Mouse (Mus musculus) heart, embryonic 14.5 days (tissue): Measurements from ENCODE around the gene Gpat3. TPM values are rescaled to one million over a fixed set of nuclear protein-coding genes. Genes with fewer than 3 reads are reported as not detected.
A peak's percentile ranks its signal among the peaks of the same experiment; 100 is the strongest.

Experiments used
- ATAC-seq: fragments of 200-750 bp; cut with Nextera tagmentation; 2 replicates; pipeline ENCODE4 v1.8.0; 2017; ENCODE audit warnings: low read depth, moderate TSS enrichment; ENCODE audit not compliant: insufficient number of reproducible peaks, insufficient read depth, low FRiP score
- H3K27ac ChIP-seq, 2 experiments: fragments of 200-500 bp in 1 of 2; fragments of 300-500 bp in 1 of 2; sonication (generic) in 1 of 2; replicated peaks in 1 of 2; 2 replicates each; pipeline ENCODE4 v1.5.1; 2012 to 2014; ENCODE audit warnings: low read depth in 2 of 2, low read length in 2 of 2, control low read depth in 1 of 2, mild to moderate bottlenecking in 1 of 2, mixed read lengths in 1 of 2; ENCODE audit not compliant: control insufficient read depth in 1 of 2, insufficient read depth in 1 of 2
- H3K27me3 ChIP-seq: fragments of 300-500 bp; sonication (generic); 2 replicates; pipeline ENCODE4 v1.6.1; 2014; ENCODE audit warnings: mild to moderate bottlenecking, low read length, control low read depth; ENCODE audit not compliant: control insufficient read depth, insufficient read depth
- H3K36me3 ChIP-seq: fragments of 300-500 bp; sonication (generic); 2 replicates; pipeline ENCODE4 v1.6.1; 2014; ENCODE audit warnings: mild to moderate bottlenecking, control low read depth, low read length, mixed read lengths; ENCODE audit not compliant: control insufficient read depth, insufficient read depth
- H3K4me1 ChIP-seq, 2 experiments: fragments of 200-500 bp in 1 of 2; fragments of 300-500 bp in 1 of 2; sonication (generic) in 1 of 2; 2 replicates each; pipeline ENCODE4 v1.6.1; 2012 to 2014; ENCODE audit warnings: low read length in 2 of 2, control low read depth in 1 of 2, mixed read lengths in 1 of 2; ENCODE audit not compliant: control insufficient read depth in 2 of 2, insufficient read depth in 2 of 2
- H3K4me2 ChIP-seq: fragments of 300-500 bp; sonication (generic); 2 replicates; pipeline ENCODE4 v1.6.1; 2014; ENCODE audit warnings: mild to moderate bottlenecking, low read length
- H3K4me3 ChIP-seq, 2 experiments: fragments of 200-500 bp in 1 of 2; fragments of 300-500 bp in 1 of 2; sonication (generic) in 1 of 2; 2 replicates each; pipeline ENCODE4 v1.5.1; 2012 to 2014; ENCODE audit warnings: low read length in 2 of 2, mild to moderate bottlenecking in 2 of 2, control low read depth in 1 of 2, low read depth in 1 of 2, moderate library complexity in 1 of 2; ENCODE audit not compliant: control insufficient read depth in 1 of 2, insufficient read depth in 1 of 2
- H3K9ac ChIP-seq: fragments of 300-500 bp; sonication (generic); 2 replicates; pipeline ENCODE4 v1.6.1; 2014; ENCODE audit warnings: mild to moderate bottlenecking, low read length
- H3K9me3 ChIP-seq: fragments of 300-500 bp; sonication (generic); 2 replicates; pipeline ENCODE4 v1.6.1; 2016; ENCODE audit warnings: low read length, control low read depth; ENCODE audit not compliant: control insufficient read depth
- WGBS: fragments of 180-500 bp; shearing (Covaris S2); extraction: QIAGEN DNeasy Blood & Tissue Kit; methylation state at CpG from one replicate; pipeline ENCODE4 v1.1.7; 2014; 5-methylcytosine and 5-hydroxymethylcytosine counted together
- polyA plus RNA-seq: library from polyadenylated mRNA; unstranded; fragments of >200 nt; fragmentation: Nextera tagmentation; extraction: Ambion mirVana; gene quantifications from 2 replicates; pipeline ENCODE4 v1.2.1, GENCODE M21; 2014

Gpat3 gene
- polyA plus RNA-seq, 1 experiment from 2014 or later, result 14.9 TPM

DNA sequence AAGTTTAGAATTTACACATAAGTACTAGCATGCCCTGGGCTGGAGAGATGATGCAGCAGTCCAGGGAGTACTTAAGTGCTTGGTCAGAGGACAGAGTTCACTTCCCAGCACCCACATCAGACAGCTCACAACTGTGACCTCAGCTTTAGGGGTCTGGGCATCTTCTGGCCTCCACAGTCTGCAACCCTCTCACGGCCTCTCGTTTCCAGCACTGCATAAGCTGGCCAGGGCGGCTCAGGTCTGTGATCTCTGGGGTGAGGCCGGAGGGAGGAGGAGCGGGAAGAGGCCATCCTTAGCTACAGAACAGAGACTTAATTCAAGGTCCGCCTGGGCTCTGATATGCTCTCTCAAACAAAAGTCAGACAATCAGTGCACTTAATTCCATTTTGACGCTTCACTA is 29.2 kb downstream of the Gpat3 start:
- Histone ChIP-seq H3K9me3 (peaks cover 4% of the 10 kb centered on the region; the same call in 1 of the 2 replicates), H3K27ac (no peak overlapping the region), H3K4me1 (peaks cover 8 to 12% of the 10 kb centered on the region in 2 experiments), H3K9ac (no peak overlapping the region), H3K27me3 (no peaks in the 10 kb centered on the region), H3K4me2 (no peak overlapping the region), H3K36me3 (no peaks in the 10 kb centered on the region), H3K4me3 (no peak overlapping the region)
- ATAC-seq, result no peak
- WGBS, result 68% methylated on average over 7 of the region's 7 CpGs

DNA sequence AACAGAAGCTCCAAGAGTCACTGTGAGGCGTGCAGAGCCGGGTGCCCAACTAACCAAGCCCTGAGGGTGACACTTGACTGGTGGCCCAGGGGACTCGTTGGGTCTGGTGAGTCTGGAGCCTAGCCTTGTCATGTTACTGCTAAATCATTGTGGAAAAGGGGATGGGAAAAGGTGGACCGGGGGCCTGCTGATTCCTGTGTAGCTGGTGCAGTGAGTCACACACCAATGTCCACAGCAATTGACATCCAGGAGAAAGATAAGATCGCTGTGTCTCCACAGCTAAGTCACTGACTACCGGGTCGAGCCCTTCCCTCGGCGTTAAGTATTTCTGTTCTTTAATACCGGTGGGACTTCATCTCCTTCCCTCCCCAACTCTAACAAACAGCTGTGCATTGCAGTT is 29.7 kb downstream of the Gpat3 start:
- H3K27me3 ChIP-seq, result no peaks in the 10 kb centered on the region
- peaks cover 4% of the 10 kb centered on the region; the same call in 1 of the 2 replicates for H3K9me3 ChIP-seq
- no peak overlapping the region for H3K4me2 ChIP-seq
- no peak overlapping the region for H3K9ac ChIP-seq
- H3K4me1 ChIP-seq, result peaks cover 8 to 12% of the 10 kb centered on the region in 2 experiments
- no peak overlapping the region for H3K4me3 ChIP-seq
- H3K27ac ChIP-seq, result 0 out of 4 replicates have a peak overlapping the region, but pooled peaks of 1 of the 2 experiments have one; percentile 6
- WGBS, result 42% methylated on average over 10 of the region's 10 CpGs
- ATAC-seq, result no peak
- H3K36me3 ChIP-seq, result no peaks in the 10 kb centered on the region

DNA sequence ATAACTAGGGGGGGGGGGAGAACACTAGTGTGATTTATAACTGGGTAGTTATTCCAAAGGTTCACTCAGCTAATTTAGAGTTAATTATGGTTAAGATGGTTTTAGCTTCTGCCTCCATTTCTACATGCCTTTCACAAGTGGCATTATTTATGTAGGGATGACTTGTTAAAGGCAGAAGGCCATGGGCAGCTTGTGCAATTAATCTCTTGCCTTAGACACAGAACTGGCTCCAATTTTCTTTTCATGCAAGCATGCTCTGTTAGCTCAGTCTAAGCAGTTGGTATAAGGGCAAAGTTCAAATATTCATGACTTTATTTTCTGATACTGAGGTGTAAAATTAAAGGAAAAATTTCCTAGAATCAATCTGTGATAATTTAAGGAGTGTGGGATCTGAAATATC is 31.5 kb downstream of the Gpat3 start:
- Histone ChIP-seq H3K4me1 (peaks cover 8 to 12% of the 10 kb centered on the region in 2 experiments), H3K4me2 (no peak overlapping the region), H3K27me3 (no peaks in the 10 kb centered on the region), H3K9me3 (no peaks in the 10 kb centered on the region), H3K4me3 (no peak overlapping the region), H3K27ac (no peak overlapping the region), H3K9ac (no peak overlapping the region), H3K36me3 (no peaks in the 10 kb centered on the region)
- ATAC-seq, result no peak

DNA sequence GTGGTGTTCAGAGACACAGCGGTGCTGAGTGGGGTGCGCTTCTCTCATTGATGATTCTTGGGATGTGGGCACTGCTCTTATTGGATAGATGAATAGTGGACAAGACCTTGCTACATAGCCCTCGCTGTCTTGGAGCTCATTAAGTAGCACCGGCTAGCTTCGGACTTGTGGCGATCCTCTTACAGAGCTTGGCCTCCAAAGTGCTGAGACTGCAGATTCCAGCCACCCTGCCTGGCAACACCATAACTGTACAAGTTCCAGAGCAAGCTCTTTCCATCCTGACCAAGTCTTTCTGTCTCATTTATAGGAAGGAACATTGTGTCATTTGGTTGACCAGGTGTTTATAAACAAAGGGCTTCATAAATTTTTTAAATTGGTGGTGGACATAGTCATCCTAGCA is 39.7 kb downstream of the Gpat3 start:
- 87% methylated on average over 6 of the region's 6 CpGs for WGBS
- no peak overlapping the region for H3K9ac ChIP-seq

DNA sequence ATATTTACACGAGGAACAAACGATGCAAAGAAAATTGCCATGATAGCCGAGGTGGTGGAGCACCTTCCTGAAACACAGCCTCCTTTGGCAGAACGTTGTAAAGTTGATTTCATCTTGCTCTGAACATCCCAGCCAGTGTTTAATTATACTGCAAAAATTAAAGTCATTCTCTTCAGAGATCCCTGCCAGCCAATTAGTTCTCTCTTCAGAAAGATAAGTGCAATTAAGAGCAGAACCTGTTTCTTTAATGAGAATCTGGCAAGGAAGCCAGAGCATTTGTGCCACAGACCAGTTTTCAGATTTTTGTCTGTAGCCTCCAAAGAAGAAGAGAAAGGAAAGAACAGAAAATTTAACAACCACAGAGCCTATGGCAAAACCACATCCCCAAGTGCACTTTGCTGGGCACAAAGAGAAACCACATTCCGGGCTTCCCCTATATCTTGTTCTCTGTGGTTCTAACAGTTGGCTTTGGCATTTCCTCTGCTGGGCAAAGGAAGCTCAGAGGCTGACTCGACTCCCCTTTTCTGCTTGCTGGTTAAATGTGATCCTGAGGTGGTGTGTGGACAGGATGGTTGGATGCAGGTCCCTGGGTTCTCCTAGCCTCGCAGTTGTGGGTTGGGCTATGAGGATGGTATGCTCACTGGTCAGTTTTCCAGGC is 40.9 kb downstream of the Gpat3 start:
- peaks cover 0 to 4% of the 10 kb centered on the region in 2 experiments; a peak in 2 of 4 replicates for H3K4me1 ChIP-seq
- 82% methylated on average over 7 of the region's 7 CpGs for WGBS
- no peaks in the 10 kb centered on the region for H3K27me3 ChIP-seq
- H3K27ac ChIP-seq, result no peak overlapping the region
- no peak overlapping the region for H3K4me2 ChIP-seq
- no peaks in the 10 kb centered on the region for H3K9me3 ChIP-seq
- ATAC-seq, result no peak
- H3K9ac ChIP-seq, result no peak overlapping the region
- peaks cover 19% of the 10 kb centered on the region for H3K36me3 ChIP-seq
- H3K4me3 ChIP-seq, result no peak overlapping the region

More for the DNA sequence above, 39.7 kb downstream of the Gpat3 start:
- peaks cover 15% of the 10 kb centered on the region for H3K36me3 ChIP-seq
- no peaks in the 10 kb centered on the region for H3K9me3 ChIP-seq
- H3K4me3 ChIP-seq, result no peak overlapping the region
- no peak overlapping the region for H3K4me2 ChIP-seq
- H3K27me3 ChIP-seq, result no peaks in the 10 kb centered on the region
- no peak for ATAC-seq
- peaks cover 0 to 4% of the 10 kb centered on the region in 2 experiments; a peak in 2 of 4 replicates for H3K4me1 ChIP-seq
- no peak overlapping the region for H3K27ac ChIP-seq

DNA sequence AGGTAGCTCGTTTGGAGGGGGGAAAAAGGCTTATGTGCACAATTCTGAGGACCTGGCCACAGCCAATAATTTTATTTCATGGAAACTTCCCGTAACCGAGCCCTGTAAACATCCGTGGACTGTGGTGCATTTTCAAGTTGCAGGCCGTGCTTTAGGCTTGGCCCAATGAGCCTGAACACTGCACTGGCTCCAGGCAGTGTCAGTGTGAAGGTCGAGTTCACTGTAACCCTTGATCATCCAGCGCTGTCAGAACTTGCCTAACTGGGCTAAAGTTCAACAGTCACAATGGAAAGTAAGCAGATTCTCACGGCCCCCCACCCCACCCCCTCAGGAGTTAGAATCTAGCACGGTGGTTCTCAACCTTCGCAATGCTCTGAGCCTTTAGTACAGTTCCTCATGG is 50.7 kb downstream of the Gpat3 start:
- peaks cover 7% of the 10 kb centered on the region; the same call in 1 of the 2 replicates for H3K9me3 ChIP-seq
- H3K27ac ChIP-seq, result no peak overlapping the region
- H3K4me1 ChIP-seq, result peaks cover 0 to 4% of the 10 kb centered on the region in 2 experiments; a peak in 2 of 4 replicates
- H3K36me3 ChIP-seq, result peaks cover 41% of the 10 kb centered on the region
- no peak overlapping the region for H3K4me3 ChIP-seq
- H3K9ac ChIP-seq, result no peak overlapping the region
- no peak overlapping the region for H3K4me2 ChIP-seq
- ATAC-seq, result no peak
- WGBS, result 76% methylated on average over 10 of the region's 10 CpGs
- H3K27me3 ChIP-seq, result no peaks in the 10 kb centered on the region

DNA sequence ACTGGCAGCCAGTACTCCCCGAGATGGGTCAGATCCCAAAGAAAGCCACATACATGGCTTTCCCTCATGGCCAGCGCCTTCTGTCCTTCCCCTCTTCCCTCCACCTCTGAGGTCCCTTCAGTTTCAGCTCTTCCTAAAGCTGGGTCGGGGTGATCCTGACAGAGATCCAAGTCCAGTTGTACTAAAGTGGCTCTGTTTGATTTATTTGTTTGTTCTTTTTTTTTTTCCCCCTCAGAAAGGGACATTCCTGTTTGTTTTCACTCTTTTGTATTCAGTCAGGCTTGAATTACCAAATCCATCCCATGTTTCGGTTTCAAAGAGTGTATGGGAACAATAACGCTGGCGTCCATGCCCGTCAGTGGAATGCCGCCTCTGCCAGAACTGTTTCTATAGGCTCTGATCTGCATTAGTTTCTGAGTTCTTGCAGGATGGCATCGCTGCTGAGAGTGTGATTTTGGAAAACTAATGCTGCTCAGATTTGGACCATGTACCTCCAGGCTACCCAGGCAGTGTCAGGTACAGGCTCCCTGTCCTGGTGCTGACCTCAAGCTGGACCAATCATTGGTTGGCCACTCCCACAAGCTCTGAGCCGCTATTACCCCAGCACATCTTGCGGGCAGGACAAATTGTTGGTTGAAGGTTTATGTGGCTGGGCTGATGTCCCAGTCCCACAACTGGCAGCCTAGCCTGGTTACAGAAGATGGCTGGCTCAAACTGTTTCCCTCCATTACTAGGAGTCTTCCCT is 54.4 kb downstream of the Gpat3 start:
- 80% methylated on average over 11 of the region's 11 CpGs for WGBS
- peaks cover 20% of the 10 kb centered on the region for H3K36me3 ChIP-seq
- peaks cover 0 to 4% of the 10 kb centered on the region in 2 experiments; a peak in 2 of 4 replicates for H3K4me1 ChIP-seq
- H3K4me3 ChIP-seq, result no peak overlapping the region
- no peak for ATAC-seq
- peaks cover 5% of the 10 kb centered on the region; the same call in 1 of the 2 replicates for H3K9me3 ChIP-seq
- H3K4me2 ChIP-seq, result no peak overlapping the region
- H3K27ac ChIP-seq, result no peak overlapping the region
- no peaks in the 10 kb centered on the region for H3K27me3 ChIP-seq
- H3K9ac ChIP-seq, result no peak overlapping the region
